Mouse (Mus musculus): Measurements from ENCODE around the gene Hist1h4i.
A peak's percentile ranks its signal among the peaks of the same experiment; 100 is the strongest.

Gene Hist1h4i

DNA sequence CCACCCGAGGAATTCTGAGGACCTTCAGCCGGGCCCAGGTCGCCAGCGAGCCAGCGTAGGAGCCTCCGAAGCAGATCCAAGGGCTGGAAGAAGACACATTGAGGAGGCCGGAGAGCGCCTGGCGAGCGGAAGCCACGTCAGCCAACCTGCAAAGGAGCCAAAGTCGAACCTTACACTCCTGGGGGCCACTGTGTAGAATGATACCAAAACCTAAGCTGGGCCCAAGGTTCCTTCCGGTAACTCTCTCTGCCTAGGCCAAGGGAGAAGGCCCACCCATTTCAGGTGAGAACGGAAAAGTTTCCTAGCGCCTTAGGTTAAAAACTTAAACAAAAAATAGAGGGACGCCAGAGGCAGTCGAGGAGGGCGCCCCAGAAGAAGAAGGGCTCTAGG, 34.0 kb downstream of the Hist1h4i start:
- DNase-seq, result no peak

GRCm38 (mm10) chr13:22006334-22007120, 34.6 kb downstream of the Hist1h4i start:
- DNase-seq, result peak; percentile 60

- DNase-seq, result peak; percentile 52
Measured at GRCm38 (mm10) chr13:22005605-22006333, 35.4 kb downstream of the Hist1h4i start.

DNA sequence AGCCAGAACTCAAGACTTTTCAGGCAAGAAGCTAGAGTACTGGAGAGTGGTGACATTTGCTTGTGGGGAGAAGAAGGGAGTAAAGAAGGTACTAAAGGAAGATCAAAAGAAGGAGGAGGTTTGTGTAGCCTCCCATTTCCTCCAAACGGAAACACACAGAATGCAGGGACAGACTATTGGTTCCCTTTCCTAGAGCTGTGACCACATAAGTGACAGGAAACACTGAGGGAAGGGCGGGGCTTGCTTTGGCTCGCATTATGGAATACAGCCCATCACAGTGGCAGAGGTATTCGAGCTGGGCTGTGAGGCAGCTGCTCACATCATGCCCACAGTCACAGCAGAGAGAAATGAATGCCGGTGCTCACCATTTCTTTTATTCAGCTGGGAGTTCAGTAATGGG, 39.3 kb downstream of the Hist1h4i start:
- no peak for DNase-seq

GRCm38 (mm10) chr13:22001346-22001745, 39.8 kb downstream of the Hist1h4i start:
- DNase-seq, result no peak

DNA sequence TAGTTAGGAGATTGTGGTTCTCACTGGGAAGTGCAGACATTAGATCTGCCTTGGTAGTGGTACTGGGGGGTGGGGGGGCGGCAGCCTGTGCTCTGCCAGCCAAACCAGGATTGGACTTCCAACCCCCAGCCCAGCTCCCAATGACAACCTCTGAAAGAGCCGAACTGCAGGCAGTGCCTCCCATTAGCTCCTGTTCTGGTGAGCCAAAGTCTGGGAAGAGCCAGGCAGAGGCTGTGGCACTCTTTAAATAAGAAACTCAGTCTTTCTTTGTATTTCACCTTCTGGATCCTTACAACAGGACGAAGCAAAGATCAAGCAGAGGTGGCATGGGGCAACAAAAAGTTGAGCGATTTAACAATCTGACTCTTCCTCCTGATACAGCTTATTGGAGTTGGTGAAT, 42.0 kb downstream of the Hist1h4i start:
- no peak for DNase-seq

DNA sequence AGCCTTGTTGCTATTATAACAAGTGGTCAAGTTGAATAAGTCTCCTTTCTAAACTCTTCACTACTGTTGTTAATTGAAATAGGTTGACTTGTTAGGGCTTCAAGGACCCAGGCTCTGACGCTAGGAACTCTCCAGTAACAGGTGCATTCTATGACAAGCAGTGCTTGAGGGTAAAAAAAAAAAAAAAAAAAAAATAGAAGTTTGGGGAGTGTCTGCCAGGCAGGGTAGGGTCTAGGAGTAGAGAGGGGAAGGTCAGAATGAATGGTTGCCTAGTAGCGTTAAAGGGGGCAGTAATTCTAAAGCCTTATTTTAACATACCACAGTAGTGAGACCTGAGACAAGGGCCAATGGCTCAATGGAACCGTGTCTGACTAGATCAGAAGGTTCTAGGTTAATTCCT, 42.8 kb downstream of the Hist1h4i start:
- DNase-seq, result no peak

GRCm38 (mm10) chr13:21997821-21998220, 43.3 kb downstream of the Hist1h4i start:
- no peak for DNase-seq

DNA sequence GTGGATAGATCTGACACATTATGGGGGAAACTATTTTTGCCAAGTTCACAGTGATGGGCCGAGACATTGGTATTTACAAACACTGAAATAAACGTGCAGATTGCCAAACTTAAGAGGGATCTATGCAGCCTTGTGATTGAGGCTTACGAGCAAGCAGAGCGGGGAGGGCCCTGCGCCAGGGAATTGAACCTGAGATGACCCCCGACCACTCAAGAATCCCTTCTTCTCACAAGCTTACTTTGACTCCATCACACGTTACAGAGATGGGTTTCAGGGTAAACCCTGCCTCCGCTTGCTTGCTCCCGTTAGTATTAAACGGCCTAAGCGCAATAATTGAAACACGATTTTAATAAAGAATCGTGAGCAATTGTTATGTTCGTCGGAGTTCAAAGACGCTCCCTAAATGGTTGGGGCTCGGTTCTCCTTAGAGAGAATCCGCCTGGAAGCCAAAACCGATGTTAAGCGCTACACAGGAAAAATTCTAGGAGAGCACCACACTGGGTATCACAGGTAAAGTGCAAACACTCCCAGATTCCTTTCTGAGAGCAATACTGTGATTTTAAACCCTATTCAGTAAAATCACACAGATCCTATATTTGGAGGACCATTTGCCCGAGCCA, 43.9 kb downstream of the Hist1h4i start:
- DNase-seq, result no peak

GRCm38 (mm10) chr13:21996840-21997185, 44.3 kb downstream of the Hist1h4i start:
- DNase-seq, result no peak

DNA sequence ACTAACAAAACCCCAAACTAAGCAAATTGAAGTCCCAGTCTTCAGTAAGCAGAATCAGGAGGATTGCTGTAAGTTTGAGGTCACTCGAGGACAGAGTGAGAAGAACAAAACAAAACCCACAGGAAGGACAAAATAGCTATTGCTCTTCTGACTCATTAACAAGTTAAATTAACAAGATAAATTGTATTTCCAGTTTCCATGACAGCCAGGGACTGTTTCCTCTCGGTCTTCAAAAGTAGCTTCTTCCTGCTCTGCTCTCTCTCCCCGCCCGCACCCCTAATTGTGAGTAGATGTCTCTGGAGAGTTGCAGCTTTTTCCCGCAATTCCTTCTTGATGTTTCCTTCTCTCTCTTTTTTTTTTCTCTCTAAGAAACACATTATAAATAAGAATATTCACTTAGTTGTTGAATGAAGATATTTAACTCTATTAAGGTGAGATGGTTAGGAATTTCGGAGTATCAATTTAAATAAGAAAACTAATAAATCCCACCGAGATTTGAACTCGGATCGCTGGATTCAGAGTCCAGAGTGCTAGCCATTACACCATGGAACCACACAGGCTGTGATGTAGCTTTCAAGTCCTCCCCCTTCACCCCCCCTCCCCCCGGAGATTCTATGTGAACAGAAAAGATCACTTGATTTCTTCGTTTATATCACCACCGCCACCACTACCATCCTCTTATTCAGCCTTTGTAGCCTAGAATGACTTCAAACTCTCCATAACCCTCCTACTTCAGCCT, 44.9 kb downstream of the Hist1h4i start:
- DNase-seq, result no peak

- peak; percentile 26 for DNase-seq
Measured at GRCm38 (mm10) chr13:21995331-21995914, 45.7 kb downstream of the Hist1h4i start.

DNA sequence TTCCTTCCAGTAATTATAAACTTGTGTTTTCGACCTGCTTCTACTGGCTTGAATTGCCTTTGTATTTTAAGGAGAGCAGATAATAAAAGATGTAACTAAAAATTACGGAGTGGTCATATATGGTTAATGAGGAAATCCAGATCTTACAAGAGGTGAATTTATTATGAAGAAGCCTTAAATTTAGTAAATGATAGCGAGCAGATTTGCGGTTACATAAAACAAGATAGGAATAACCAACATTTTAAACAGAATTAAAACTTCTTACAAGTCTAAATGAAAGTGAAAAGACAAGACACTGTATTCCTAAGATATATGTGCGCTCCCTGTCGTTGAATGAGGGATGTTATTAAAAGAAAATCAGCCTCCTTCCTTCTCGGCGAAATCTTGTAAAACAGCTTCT, 46.3 kb downstream of the Hist1h4i start:
- no peak for DNase-seq

DNA sequence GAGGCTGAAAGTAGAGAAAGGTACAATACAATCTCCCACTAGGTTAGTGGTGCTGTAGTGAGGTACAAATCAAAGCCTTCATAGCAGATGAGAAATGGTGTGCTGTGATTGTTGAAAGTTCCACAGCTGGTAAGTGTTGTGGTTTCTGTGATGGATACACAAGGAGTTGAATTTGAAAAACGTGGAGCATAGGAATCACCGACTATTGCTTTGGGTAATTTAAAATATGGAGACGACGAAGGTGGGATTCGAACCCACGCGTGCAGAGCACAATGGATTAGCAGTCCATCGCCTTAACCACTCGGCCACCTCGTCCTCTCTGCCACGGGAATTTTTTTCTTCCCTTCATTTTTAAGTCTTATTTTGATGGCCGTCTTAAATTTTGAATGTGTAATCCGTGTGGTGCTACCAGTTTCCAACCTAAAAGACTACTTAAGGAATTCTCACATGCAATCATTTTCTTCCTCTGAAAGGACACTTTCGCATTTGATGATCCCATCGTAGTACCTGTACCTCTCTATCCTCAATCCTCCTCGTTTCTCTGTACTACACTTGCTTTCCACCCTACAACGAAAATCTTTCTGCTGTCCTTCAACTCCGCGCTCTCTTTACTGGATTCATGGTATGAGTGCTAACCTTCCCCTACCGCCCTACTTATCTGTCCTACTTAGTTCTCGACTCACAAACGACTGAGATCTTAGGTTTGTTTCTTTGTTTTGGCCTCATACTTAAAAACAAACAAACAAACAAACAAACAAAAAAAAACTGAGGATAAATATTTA, 47.0 kb downstream of the Hist1h4i start:
- peak; percentile 23 for DNase-seq

DNA sequence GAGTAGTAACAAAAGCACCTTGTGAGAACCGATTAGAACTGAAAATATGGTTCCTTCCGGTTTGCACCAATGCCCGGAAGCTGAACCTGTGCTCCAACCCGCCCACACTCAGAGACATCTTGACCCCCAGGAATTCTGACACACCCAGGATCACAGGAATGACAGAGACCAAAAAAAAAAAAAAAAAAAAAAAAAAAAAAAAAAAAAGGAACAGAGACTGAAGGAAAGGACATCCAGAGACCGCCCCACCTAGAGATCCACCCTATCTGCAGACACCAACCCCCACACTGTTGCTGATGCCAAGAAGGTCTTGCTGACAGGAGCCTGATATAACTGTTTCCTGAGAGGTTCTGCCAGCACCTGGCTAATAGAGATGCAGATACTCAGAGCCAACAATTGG, 48.6 kb downstream of the Hist1h4i start:
- no peak for DNase-seq
